Mouse (Mus musculus): ENCODE measurements around the gene Rasgrp2.

DNA sequence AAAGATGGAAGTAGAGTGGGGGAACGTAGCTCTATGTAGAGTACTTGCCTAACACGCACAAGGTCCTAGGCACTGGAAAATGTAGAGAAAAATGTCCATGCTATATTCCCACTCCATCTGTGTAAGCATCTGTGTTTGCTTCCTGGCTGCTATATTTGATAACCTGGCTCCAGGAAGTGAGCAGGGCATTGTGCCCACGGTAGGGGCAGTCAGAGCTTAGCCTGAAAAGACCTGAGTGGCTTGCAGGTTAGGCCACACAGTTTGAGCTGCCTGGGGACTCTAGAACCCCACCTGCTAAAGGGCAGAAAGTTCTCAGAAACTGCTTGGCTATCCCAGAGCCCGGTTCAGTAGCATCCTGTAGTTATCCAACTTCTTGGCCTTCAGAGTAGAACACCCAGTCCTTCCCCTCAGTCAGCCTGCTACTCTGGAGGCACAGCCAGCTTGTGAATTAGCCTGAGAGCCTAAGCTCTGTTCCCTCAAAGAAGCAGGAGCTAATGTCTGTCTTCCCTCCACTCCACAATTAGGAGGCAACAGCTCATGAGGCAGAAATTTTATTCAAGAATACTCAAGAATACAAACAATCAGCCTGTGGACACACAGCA is 16.7 kb upstream of the Rasgrp2 start:
- TF ChIP-seq NELFE (IDR thresholded peaks at IDR 0.05; ENCODE audit: low read depth, low read length) (no peak), CTCF (IDR thresholded peaks at IDR 0.05 in 2 of 3, conservative IDR thresholded peaks at IDR 0.05 in 1 of 3; ENCODE audit: control insufficient read depth in 1 of 3, insufficient read depth in 1 of 3, low read depth in 2 of 3, low read length in 3 of 3, poor library complexity in 1 of 3, severe bottlenecking in 1 of 3) (no peak), GATA1 (IDR thresholded peaks at IDR 0.05; ENCODE audit: low read depth, low read length) (no peak), TCF12 (IDR thresholded peaks at IDR 0.05; ENCODE audit: low read depth, low read length) (no peak), RAD21 (IDR thresholded peaks at IDR 0.05; ENCODE audit: low read depth, low read length) (no peak), POLR2A (IDR thresholded peaks at IDR 0.05; ENCODE audit: control insufficient read depth in 1 of 2, insufficient read depth in 1 of 2, low read depth in 1 of 2, low read length in 2 of 2, poor library complexity in 1 of 2) (no peak), MAFK (IDR thresholded peaks at IDR 0.05; ENCODE audit: borderline replicate concordance, low read depth, low read length) (no peak), E2F4 (IDR thresholded peaks at IDR 0.05; ENCODE audit: borderline replicate concordance, low read depth, low read length) (no peak), BHLHE40 (IDR thresholded peaks at IDR 0.05; ENCODE audit: borderline replicate concordance, low read depth, low read length) (no peak)
